Mouse (Mus musculus) liver, adult 2 months (tissue): ENCODE data around the gene Sdc1.

Source experiments
- CTCF ChIP-seq: fragments of 200-500 bp; IDR thresholded peaks from 2 replicates; pipeline ENCODE4 v1.5.1; 2011; ENCODE audit warnings: low read depth, low read length, control low read depth
- POLR2A ChIP-seq: fragments of 200-500 bp; IDR thresholded peaks from 2 replicates; pipeline ENCODE4 v1.6.1; 2011; ENCODE audit warnings: low read length, control low read depth; ENCODE audit not compliant: insufficient read depth; ENCODE audit errors: extremely low read depth

- TF ChIP-seq POLR2A = no peak
- no peak for TF ChIP-seq CTCF
These were observed 60.0 kb downstream of the Sdc1 start for GRCm38 (mm10) chr12:8830967-8831635.
